Mouse (Mus musculus) ES-Bruce4 (cell line): ENCODE measurements around the gene AA467197. TPM values are rescaled to one million over a fixed set of nuclear protein-coding genes. Genes with fewer than 3 reads are reported as not detected.
A peak's percentile ranks its signal among the peaks of the same experiment; 100 is the strongest.

ENCODE experiments used
- H3K27ac ChIP-seq: 2 replicates; pipeline ENCODE4 v1.5.1; 2012; ENCODE audit warnings: low read length, inconsistent platforms; ENCODE audit not compliant: insufficient read depth
- H3K27me3 ChIP-seq: 2 replicates; pipeline ENCODE4 v1.6.1; 2012; ENCODE audit warnings: mild to moderate bottlenecking, low read length, inconsistent platforms; ENCODE audit not compliant: control insufficient read depth, poor library complexity, insufficient read depth, severe bottlenecking
- H3K36me3 ChIP-seq: 2 replicates; pipeline ENCODE4 v1.6.1; 2012; ENCODE audit warnings: inconsistent platforms, mild to moderate bottlenecking, low read length, moderate library complexity; ENCODE audit not compliant: control insufficient read depth, poor library complexity, insufficient read depth, severe bottlenecking
- H3K4me1 ChIP-seq: one replicate; pipeline ENCODE4 v1.8.1; 2011; ENCODE audit warnings: low read length; ENCODE audit not compliant: control insufficient read depth, insufficient read depth
- H3K4me3 ChIP-seq: 2 replicates; pipeline ENCODE4 v1.5.1; 2011; ENCODE audit warnings: low read depth, mild to moderate bottlenecking, low read length
- H3K9ac ChIP-seq: 2 replicates; pipeline ENCODE4 v1.6.1; 2012; ENCODE audit warnings: low read depth, mild to moderate bottlenecking, inconsistent platforms; ENCODE audit not compliant: poor library complexity, severe bottlenecking
- H3K9me3 ChIP-seq: replicated peaks from 2 replicates; pipeline ENCODE4 v1.6.1; 2012; ENCODE audit warnings: mild to moderate bottlenecking, low read length, inconsistent platforms; ENCODE audit not compliant: control insufficient read depth, poor library complexity, insufficient read depth, severe bottlenecking
- CTCF ChIP-seq: IDR thresholded peaks from one replicate; pipeline ENCODE4 v1.8.1; 2011; ENCODE audit warnings: low read depth, low read length
- EP300 ChIP-seq: IDR thresholded peaks from 2 replicates; pipeline ENCODE4 v1.6.1; 2011; ENCODE audit warnings: low read depth, low read length; ENCODE audit not compliant: insufficient read depth
- POLR2A ChIP-seq: IDR thresholded peaks from one replicate; pipeline ENCODE4 v1.8.1; 2011; ENCODE audit warnings: low read length; ENCODE audit not compliant: insufficient read depth
- polyA plus RNA-seq: library from polyadenylated mRNA; stranded (reverse); fragments of >200 nt; gene quantifications from 2 replicates; pipeline ENCODE4 v1.2.4, GENCODE M21; 2011; ENCODE audit warnings: low read depth; ENCODE audit not compliant: missing spikeins, insufficient read depth, insufficient read length

AA467197 gene
- polyA plus RNA-seq, 1 experiment = 15.8 TPM

GRCm38 (mm10) chr2:122605829-122606228, 31.0 kb upstream of the AA467197 start:
- H3K9ac ChIP-seq = no peak overlapping the region
- H3K9me3 ChIP-seq = no peaks in the 10 kb centered on the region
- TF ChIP-seq EP300 = no peak
- TF ChIP-seq CTCF = no peak
- TF ChIP-seq POLR2A = no peak
- H3K27me3 ChIP-seq = peaks cover 2% of the 10 kb centered on the region
- no peak overlapping the region for H3K27ac ChIP-seq
- no peaks in the 10 kb centered on the region for H3K36me3 ChIP-seq
- no peaks in the 10 kb centered on the region for H3K4me1 ChIP-seq
- no peak overlapping the region for H3K4me3 ChIP-seq

GRCm38 (mm10) chr2:122608820-122609219, 28.0 kb upstream of the AA467197 start:
- Histone ChIP-seq H3K9me3 (no peaks in the 10 kb centered on the region), H3K27me3 (peaks cover 8% of the 10 kb centered on the region), H3K4me1 (no peaks in the 10 kb centered on the region), H3K36me3 (no peaks in the 10 kb centered on the region), H3K9ac (no peak overlapping the region), H3K4me3 (no peak overlapping the region), H3K27ac (no peak overlapping the region)
- no peak for TF ChIP-seq CTCF
- TF ChIP-seq EP300 = no peak
- no peak for TF ChIP-seq POLR2A

DNA sequence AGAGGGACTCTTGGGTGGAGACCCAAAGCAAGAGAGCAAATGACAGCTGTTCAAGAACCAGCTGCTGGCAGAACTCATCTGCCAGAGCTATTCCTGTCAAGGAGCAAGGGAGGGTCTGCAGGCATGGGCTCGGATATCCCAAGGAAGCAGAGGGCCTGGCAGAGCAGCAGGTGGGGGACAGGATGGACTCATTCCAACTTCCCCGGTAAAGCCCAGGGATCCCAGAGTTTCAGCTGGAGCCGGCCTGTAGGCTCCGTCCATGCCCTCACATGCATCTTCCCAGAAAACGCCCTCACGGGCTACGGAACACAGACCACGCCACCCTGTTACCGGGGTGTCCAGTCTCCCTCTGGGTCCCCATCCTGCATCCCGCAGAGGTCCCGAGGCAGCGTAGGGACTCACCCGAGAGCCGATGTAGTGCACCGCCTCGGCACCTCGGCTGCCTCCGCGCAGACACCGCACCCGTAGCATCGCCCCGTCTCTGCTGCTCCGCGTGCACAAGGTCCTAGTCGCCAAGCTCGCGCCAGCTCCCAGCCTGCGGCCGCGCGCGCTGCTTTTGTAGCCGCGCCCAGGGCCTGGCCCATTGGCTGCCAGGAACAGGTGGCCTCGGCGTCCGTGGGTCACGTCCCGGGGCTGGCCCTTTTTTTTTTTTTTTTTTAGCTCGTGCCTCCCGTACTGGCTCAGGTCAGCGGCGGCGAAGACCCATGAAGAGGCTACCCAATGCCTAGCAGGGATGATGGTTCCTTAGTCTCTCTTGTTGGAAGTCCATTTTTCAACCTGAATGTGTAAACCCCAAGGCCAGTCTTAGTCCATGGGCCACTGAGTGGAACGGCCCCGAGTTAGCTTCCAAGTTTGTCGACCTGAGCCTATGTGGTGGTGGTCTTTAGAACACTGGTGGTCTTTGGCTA, 25.8 kb upstream of the AA467197 start, which contains the start of gene Gatm:
TSS of gene Gatm (minus strand) at position 558 of the 908 bp plus-strand sequence.
- H3K9ac ChIP-seq = peak within 1 kb of the TSS; percentile 4; the same call in 1 of the 2 replicates
- H3K9me3 ChIP-seq = no peaks in the 10 kb centered on the region
- no peaks in the 10 kb centered on the region for H3K4me1 ChIP-seq
- H3K27me3 ChIP-seq = peaks cover 8% of the 10 kb centered on the region
- H3K4me3 ChIP-seq = peak within 1 kb of the TSS; percentile 62
- TF ChIP-seq CTCF (no peak), POLR2A (no peak), EP300 (no peak)
- no peaks in the 10 kb centered on the region for H3K36me3 ChIP-seq
- no peak within 1 kb of the TSS for H3K27ac ChIP-seq

DNA sequence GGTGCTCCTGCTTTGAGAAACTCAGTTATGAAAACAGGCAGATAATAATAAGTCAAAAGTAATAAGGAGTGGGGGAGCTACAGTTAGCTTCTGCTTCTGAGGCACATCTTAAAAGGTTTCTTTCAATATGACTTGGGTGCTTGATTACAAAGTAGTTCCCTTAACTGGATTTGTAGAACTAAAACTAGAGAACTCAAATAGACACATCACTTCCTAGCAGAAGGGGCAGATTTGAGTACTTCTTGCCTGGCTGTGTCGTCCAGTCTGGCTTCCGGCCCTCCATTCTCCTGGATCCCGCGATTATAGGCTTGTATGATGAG, 25.2 kb upstream of the AA467197 start:
- H3K27ac ChIP-seq = no peak overlapping the region
- peak overlapping the region; percentile 6; the same call in 1 of the 2 replicates for H3K4me3 ChIP-seq
- peaks cover 8% of the 10 kb centered on the region for H3K27me3 ChIP-seq
- no peaks in the 10 kb centered on the region for H3K4me1 ChIP-seq
- H3K9me3 ChIP-seq = no peaks in the 10 kb centered on the region
- TF ChIP-seq CTCF (no peak), POLR2A (no peak), EP300 (no peak)
- H3K9ac ChIP-seq = peak overlapping the region; percentile 4; the same call in 1 of the 2 replicates
- no peaks in the 10 kb centered on the region for H3K36me3 ChIP-seq

GRCm38 (mm10) chr2:122616237-122616636, 20.5 kb upstream of the AA467197 start:
- H3K4me3 ChIP-seq = no peak overlapping the region
- H3K4me1 ChIP-seq = no peaks in the 10 kb centered on the region
- no peak for TF ChIP-seq EP300
- no peak for TF ChIP-seq POLR2A
- TF ChIP-seq CTCF = no peak
- H3K9me3 ChIP-seq = no peaks in the 10 kb centered on the region
- H3K27ac ChIP-seq = no peak overlapping the region
- H3K9ac ChIP-seq = no peak overlapping the region
- H3K36me3 ChIP-seq = no peaks in the 10 kb centered on the region
- peaks cover 7% of the 10 kb centered on the region for H3K27me3 ChIP-seq

DNA sequence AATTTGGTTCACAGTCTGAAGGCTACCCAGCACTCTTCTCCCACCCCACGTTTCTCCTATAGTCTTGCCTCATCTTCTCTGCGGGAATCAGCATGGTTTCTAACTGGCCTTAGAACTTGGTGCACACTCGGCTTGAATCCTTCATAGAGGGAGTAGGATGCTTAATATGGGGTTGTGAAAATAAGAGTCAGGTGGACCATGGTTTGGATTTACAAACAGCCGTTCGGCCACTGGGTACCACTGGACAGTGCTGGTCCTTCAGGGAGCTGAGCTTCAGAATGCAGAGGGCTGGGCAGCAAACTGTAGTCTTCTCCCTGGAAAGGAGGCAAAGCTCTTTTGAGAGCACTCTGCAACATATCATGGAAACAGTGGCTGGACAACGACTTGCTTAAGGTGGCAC, 19.0 kb upstream of the AA467197 start:
- Histone ChIP-seq H3K27ac (no peak overlapping the region), H3K9me3 (no peaks in the 10 kb centered on the region), H3K36me3 (no peaks in the 10 kb centered on the region), H3K27me3 (no peaks in the 10 kb centered on the region), H3K4me1 (no peaks in the 10 kb centered on the region), H3K4me3 (no peak overlapping the region), H3K9ac (no peak overlapping the region)
- TF ChIP-seq CTCF (no peak), EP300 (no peak), POLR2A (no peak)
